Mouse (Mus musculus): Measurements from ENCODE around the gene Supv3l1. TPM values are rescaled to one million over a fixed set of nuclear protein-coding genes. Genes with fewer than 3 reads are reported as not detected.
"Not testable (repeated sequence)": the region's sequence is repeated elsewhere in the genome, so short reads cannot be mapped to it uniquely, and the experiment has no call there.

Supv3l1 gene
- 8.4 and 10.9 TPM in 2 replicates for polyA plus RNA-seq (2012; rRNA removed)

- TF ChIP-seq CTCF (IDR thresholded peaks at IDR 0.05; ENCODE audit: extremely low read depth, insufficient read length, insufficient replicate concordance, low read depth, low read length) (no peak), POLR2A (IDR thresholded peaks at IDR 0.05; ENCODE audit: low read depth, low read length) (no peak)
- WGBS = under 1% methylated on average over 73 of the region's 73 CpGs
- H3K4me3 ChIP-seq (ENCODE audit: low read depth, low read length) = peak within 1 kb of the TSS; percentile 99
These were observed at the start of gene Supv3l1, which contains the start of gene 4930507D05Rik for GRCm38 (mm10) chr10:62449364-62450279. Gene Supv3l1, minus strand, starts transcription at chr10:62449738. Gene 4930507D05Rik, plus strand, starts transcription at chr10:62449489.

GRCm38 (mm10) chr10:62491681-62492080, 42.1 kb upstream of the Supv3l1 start:
- not testable (repeated sequence) for H3K27me3 ChIP-seq (ENCODE audit: control insufficient read depth, insufficient read depth, low read length); H3K4me1 ChIP-seq (ENCODE audit: control insufficient read depth, insufficient read depth, insufficient read length, low read length); H3K4me3 ChIP-seq (ENCODE audit: low read depth, low read length); H3K36me3 ChIP-seq (ENCODE audit: control insufficient read depth, insufficient read depth, low read length)
- 48% methylated on average over 3 of the region's 3 CpGs for WGBS
- H3K27ac ChIP-seq (ENCODE audit: insufficient read depth, low read depth, low read length) = peak overlapping the region; percentile 27; the same call in 1 of the 2 replicates

More at GRCm38 (mm10) chr10:62449364-62450279, at the start of gene Supv3l1, which contains the start of gene 4930507D05Rik:
- peak within 1 kb of the TSS; percentile 85 for H3K27ac ChIP-seq (ENCODE audit: insufficient read depth, low read depth, low read length)
- H3K36me3 ChIP-seq (ENCODE audit: control insufficient read depth, insufficient read depth, low read length) = peaks cover 24% of the 10 kb centered on the region
- H3K4me1 ChIP-seq (ENCODE audit: control insufficient read depth, insufficient read depth, insufficient read length, low read length) = no peaks in the 10 kb centered on the region; the same call in 1 of the 2 replicates
- no peaks in the 10 kb centered on the region for H3K27me3 ChIP-seq (ENCODE audit: control insufficient read depth, insufficient read depth, low read length)

GRCm38 (mm10) chr10:62488266-62488665, 38.7 kb upstream of the Supv3l1 start:
- no peaks in the 10 kb centered on the region for H3K36me3 ChIP-seq (ENCODE audit: control insufficient read depth, insufficient read depth, low read length)
- H3K27ac ChIP-seq (ENCODE audit: insufficient read depth, low read depth, low read length) = no peak overlapping the region
- H3K4me1 ChIP-seq (ENCODE audit: control insufficient read depth, insufficient read depth, insufficient read length, low read length) = peaks cover 2% of the 10 kb centered on the region; the same call in 1 of the 2 replicates
- 14% methylated on average over 1 of the region's 1 CpGs for WGBS
- no peaks in the 10 kb centered on the region for H3K27me3 ChIP-seq (ENCODE audit: control insufficient read depth, insufficient read depth, low read length)
- TF ChIP-seq CTCF (IDR thresholded peaks at IDR 0.05; ENCODE audit: extremely low read depth, insufficient read length, insufficient replicate concordance, low read depth, low read length) (no peak), POLR2A (IDR thresholded peaks at IDR 0.05; ENCODE audit: low read depth, low read length) (no peak)
- H3K4me3 ChIP-seq (ENCODE audit: low read depth, low read length) = no peak overlapping the region

- Histone ChIP-seq H3K27ac (ENCODE audit: insufficient read depth, low read depth, low read length) (peak within 1 kb of the TSS; percentile 90), H3K36me3 (ENCODE audit: control insufficient read depth, insufficient read depth, low read length) (no peaks in the 10 kb centered on the region), H3K4me1 (ENCODE audit: control insufficient read depth, insufficient read depth, insufficient read length, low read length) (peaks cover 3% of the 10 kb centered on the region; the same call in 1 of the 2 replicates), H3K27me3 (ENCODE audit: control insufficient read depth, insufficient read depth, low read length) (no peaks in the 10 kb centered on the region), H3K4me3 (ENCODE audit: low read depth, low read length) (peak within 1 kb of the TSS; percentile 80)
- WGBS = 1% methylated on average over 59 of the region's 59 CpGs
- TF ChIP-seq CTCF (IDR thresholded peaks at IDR 0.05; ENCODE audit: extremely low read depth, insufficient read length, insufficient replicate concordance, low read depth, low read length) = no peak
- TF ChIP-seq POLR2A (IDR thresholded peaks at IDR 0.05; ENCODE audit: low read depth, low read length) = peak; percentile 58; the same call in 1 of the 2 replicates
These were observed 37.3 kb upstream of the Supv3l1 start, which contains the start of gene Vps26a for GRCm38 (mm10) chr10:62486618-62487415. Gene Vps26a, minus strand, starts transcription at chr10:62486805.

- WGBS = 1% methylated on average over 41 of the region's 48 CpGs
- TF ChIP-seq POLR2A (IDR thresholded peaks at IDR 0.05; ENCODE audit: low read depth, low read length) (no peak), CTCF (IDR thresholded peaks at IDR 0.05; ENCODE audit: extremely low read depth, insufficient read length, insufficient replicate concordance, low read depth, low read length) (no peak)
- Histone ChIP-seq H3K4me1 (ENCODE audit: control insufficient read depth, insufficient read depth, insufficient read length, low read length) (peaks cover 3% of the 10 kb centered on the region; the same call in 1 of the 2 replicates), H3K27me3 (ENCODE audit: control insufficient read depth, insufficient read depth, low read length) (no peaks in the 10 kb centered on the region), H3K36me3 (ENCODE audit: control insufficient read depth, insufficient read depth, low read length) (no peaks in the 10 kb centered on the region), H3K27ac (ENCODE audit: insufficient read depth, low read depth, low read length) (peak overlapping the region; percentile 77), H3K4me3 (ENCODE audit: low read depth, low read length) (peak overlapping the region; percentile 80)
These were observed 36.5 kb upstream of the Supv3l1 start for GRCm38 (mm10) chr10:62485878-62486582.

- Histone ChIP-seq H3K4me3 (ENCODE audit: low read depth, low read length) (no peak overlapping the region), H3K36me3 (ENCODE audit: control insufficient read depth, insufficient read depth, low read length) (peaks cover 14% of the 10 kb centered on the region), H3K27me3 (ENCODE audit: control insufficient read depth, insufficient read depth, low read length) (no peaks in the 10 kb centered on the region), H3K27ac (ENCODE audit: insufficient read depth, low read depth, low read length) (no peak overlapping the region), H3K4me1 (ENCODE audit: control insufficient read depth, insufficient read depth, insufficient read length, low read length) (peaks cover 3% of the 10 kb centered on the region; the same call in 1 of the 2 replicates)
- no peak for TF ChIP-seq POLR2A (IDR thresholded peaks at IDR 0.05; ENCODE audit: low read depth, low read length)
- no peak for TF ChIP-seq CTCF (IDR thresholded peaks at IDR 0.05; ENCODE audit: extremely low read depth, insufficient read length, insufficient replicate concordance, low read depth, low read length)
- WGBS = 53% methylated on average over 7 of the region's 7 CpGs
These were observed 31.7 kb upstream of the Supv3l1 start for GRCm38 (mm10) chr10:62481108-62481852.
